Mouse (Mus musculus) spleen, adult 2 months (tissue): ENCODE data around the gene Actl10. TPM values are rescaled to one million over a fixed set of nuclear protein-coding genes. Genes with fewer than 3 reads are reported as not detected.
A peak's percentile ranks its signal among the peaks of the same experiment; 100 is the strongest.

Experiments
- DNase-seq, 2 experiments: peaks; one replicate each; pipeline versions ENCODE4 v3.0.0 to v3.0.0-alpha.2; 2012 to 2021; ENCODE audit warnings: low spot score in 2 of 2, low read depth in 1 of 2
- H3K27ac ChIP-seq: fragments of 200-500 bp; 2 replicates; pipeline ENCODE4 v1.5.1; 2012; ENCODE audit warnings: low read length, inconsistent platforms; ENCODE audit not compliant: insufficient read depth
- H3K27me3 ChIP-seq: fragments of 200-500 bp; 2 replicates; pipeline ENCODE4 v1.6.1; 2012; ENCODE audit warnings: mild to moderate bottlenecking, moderate library complexity, low read length, inconsistent platforms; ENCODE audit not compliant: control insufficient read depth, insufficient read depth
- H3K36me3 ChIP-seq: fragments of 200-500 bp; 2 replicates; pipeline ENCODE4 v1.6.1; 2012; ENCODE audit warnings: mild to moderate bottlenecking, low read length, inconsistent platforms; ENCODE audit not compliant: control insufficient read depth, insufficient read depth
- H3K4me1 ChIP-seq: fragments of 200-500 bp; 2 replicates; pipeline ENCODE4 v1.6.1; 2011; ENCODE audit warnings: inconsistent platforms; ENCODE audit not compliant: control insufficient read depth, insufficient read depth, insufficient read length
- H3K4me3 ChIP-seq: fragments of 200-500 bp; 2 replicates; pipeline ENCODE4 v1.5.1; 2011; ENCODE audit warnings: mild to moderate bottlenecking, inconsistent platforms; ENCODE audit not compliant: insufficient read depth, insufficient read length; ENCODE audit errors: extremely low read depth
- CTCF ChIP-seq: fragments of 200-500 bp; IDR thresholded peaks from 2 replicates; pipeline ENCODE4 v1.5.1; 2011; ENCODE audit warnings: mild to moderate bottlenecking, inconsistent platforms; ENCODE audit not compliant: insufficient read depth, insufficient read length, insufficient replicate concordance; ENCODE audit errors: extremely low read depth
- POLR2A ChIP-seq: fragments of 200-500 bp; IDR thresholded peaks from 2 replicates; pipeline ENCODE4 v1.6.1; 2011; ENCODE audit warnings: low read depth, low read length, inconsistent platforms
- WGBS: fragments of 180-500 bp; shearing (Covaris S2); methylation state at CpG from one replicate; pipeline ENCODE4 v1.1.7; 2018; 5-methylcytosine and 5-hydroxymethylcytosine counted together
- polyA plus RNA-seq: library from polyadenylated mRNA; depleted of rRNA; stranded (reverse); fragments of >200 nt; gene quantifications from 2 replicates; pipeline ENCODE4 v1.2.3, GENCODE M21; 2012

The Actl10 gene
- polyA plus RNA-seq, 1 experiment, result 0.12 TPM

GRCm38 (mm10) chr2:154565562-154565961 lies 14.0 kb downstream of the Actl10 start:
- Histone ChIP-seq H3K36me3 (0 out of 2 replicates have a peak, but pooled peaks cover 2% of the 10 kb centered on the region), H3K27ac (no peak overlapping the region), H3K4me3 (no peak overlapping the region), H3K4me1 (peaks cover 4% of the 10 kb centered on the region), H3K27me3 (no peaks in the 10 kb centered on the region)
- no peak for DNase-seq
- 93% methylated on average over 3 of the region's 3 CpGs for WGBS
- TF ChIP-seq POLR2A, result no peak
- no peak for TF ChIP-seq CTCF

- peaks cover 4% of the 10 kb centered on the region for H3K4me1 ChIP-seq
- no peak overlapping the region for H3K4me3 ChIP-seq
- no peaks in the 10 kb centered on the region for H3K27me3 ChIP-seq
- DNase-seq, result no peak
- no peaks in the 10 kb centered on the region for H3K36me3 ChIP-seq
- 91% methylated on average over 8 of the region's 8 CpGs for WGBS
- TF ChIP-seq CTCF (no peak), POLR2A (no peak)
- no peak overlapping the region for H3K27ac ChIP-seq
Observed at GRCm38 (mm10) chr2:154566641-154567040, 15.1 kb downstream of the Actl10 start.

GRCm38 (mm10) chr2:154567766-154568165 lies 16.2 kb downstream of the Actl10 start:
- Histone ChIP-seq H3K4me3 (no peak overlapping the region), H3K36me3 (no peaks in the 10 kb centered on the region), H3K27ac (no peak overlapping the region), H3K4me1 (peaks cover 4% of the 10 kb centered on the region), H3K27me3 (no peaks in the 10 kb centered on the region)
- 93% methylated on average over 2 of the region's 2 CpGs for WGBS
- TF ChIP-seq CTCF (no peak), POLR2A (no peak)
- no peak for DNase-seq

DNA sequence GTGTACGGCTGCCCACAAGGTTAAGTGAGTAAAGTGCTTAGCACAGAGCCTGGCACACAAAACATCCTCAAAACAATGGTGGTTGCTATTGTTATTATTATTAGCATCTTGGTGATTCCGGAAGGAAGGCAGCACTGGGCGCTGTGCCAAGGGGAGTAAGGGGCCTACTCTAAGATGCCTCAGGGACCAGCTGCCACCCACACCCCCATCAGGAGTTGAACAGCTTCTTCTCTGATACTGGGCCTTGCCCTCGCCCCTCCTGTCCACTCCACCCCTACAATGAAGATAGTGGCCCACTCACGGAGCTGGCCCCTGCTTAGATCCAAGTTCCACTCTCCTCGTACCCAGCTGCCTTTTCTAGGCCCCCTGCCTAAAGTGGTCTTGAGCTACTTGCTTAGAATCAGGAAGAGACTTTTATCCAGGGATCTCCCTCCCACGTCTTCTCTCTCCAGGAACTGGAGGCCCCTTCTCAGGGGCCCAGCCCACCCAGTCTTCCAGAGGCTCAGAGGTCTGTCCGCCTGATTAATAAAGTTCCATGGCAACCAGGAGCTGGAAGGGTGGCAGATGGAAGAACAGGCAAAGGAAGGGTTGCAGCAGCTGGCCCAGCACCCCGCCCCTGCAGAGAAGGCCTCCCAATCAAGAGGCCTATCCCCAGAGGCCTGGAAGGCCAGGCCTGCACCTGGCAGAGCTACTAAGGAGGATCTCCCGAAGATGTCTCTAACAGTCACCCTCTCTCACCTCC lies 16.9 kb downstream of the Actl10 start:
- H3K4me3 ChIP-seq, result peak overlapping the region; percentile 63
- H3K36me3 ChIP-seq, result no peaks in the 10 kb centered on the region
- no peak for DNase-seq
- 36% methylated on average over 10 of the region's 10 CpGs for WGBS
- peak overlapping the region; percentile 54; the same call in 1 of the 2 replicates for H3K27ac ChIP-seq
- TF ChIP-seq CTCF, result no peak
- TF ChIP-seq POLR2A, result no peak
- peaks cover 4% of the 10 kb centered on the region for H3K4me1 ChIP-seq
- H3K27me3 ChIP-seq, result no peaks in the 10 kb centered on the region

- Histone ChIP-seq H3K4me1 (peaks cover 6% of the 10 kb centered on the region), H3K27me3 (no peaks in the 10 kb centered on the region), H3K36me3 (no peaks in the 10 kb centered on the region), H3K27ac (peak overlapping the region; percentile 54), H3K4me3 (peak overlapping the region; percentile 63)
- peak; percentile 28 to 44 for DNase-seq
- TF ChIP-seq POLR2A (no peak), CTCF (no peak)
- WGBS, result 1% methylated on average over 65 of the region's 70 CpGs
Observed at GRCm38 (mm10) chr2:154569071-154569748, 17.6 kb downstream of the Actl10 start.

DNA sequence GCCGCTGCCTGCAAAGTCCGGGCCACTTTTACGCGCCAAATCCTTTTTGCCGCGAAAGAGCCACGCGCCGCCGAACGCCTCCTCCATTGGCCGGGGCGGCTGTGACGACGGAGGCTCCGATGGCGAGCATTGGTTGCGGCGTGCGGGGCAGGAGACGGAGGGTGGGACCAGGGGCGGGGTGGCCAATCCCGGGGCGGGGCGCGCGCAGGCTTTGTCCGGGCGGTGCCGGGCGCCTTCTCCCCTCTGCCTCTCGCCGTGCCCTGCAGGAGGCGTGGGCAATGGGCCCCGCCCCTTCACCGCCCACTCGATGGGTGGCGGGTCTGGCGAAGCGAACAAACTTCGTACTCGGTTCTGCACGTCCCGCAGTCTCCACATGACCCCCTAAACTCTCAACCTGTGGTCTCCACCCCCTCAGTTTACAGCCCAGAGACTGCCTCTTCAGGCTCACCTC lies 18.3 kb downstream of the Actl10 start, which contains the start of gene E2f1:
Gene E2f1 (minus strand): TSS at position 57 of the 451 bp plus-strand sequence.
- no peak for TF ChIP-seq CTCF
- TF ChIP-seq POLR2A, result no peak
- no peaks in the 10 kb centered on the region for H3K27me3 ChIP-seq
- no peaks in the 10 kb centered on the region for H3K36me3 ChIP-seq
- peaks cover 7% of the 10 kb centered on the region for H3K4me1 ChIP-seq
- peak within 1 kb of the TSS; percentile 63 for H3K4me3 ChIP-seq
- under 1% methylated on average over 44 of the region's 44 CpGs for WGBS
- peak within 1 kb of the TSS; percentile 54 for H3K27ac ChIP-seq
- peak; percentile 86 to 93 for DNase-seq

GRCm38 (mm10) chr2:154570666-154571065 lies 19.1 kb downstream of the Actl10 start:
- H3K4me3 ChIP-seq, result no peak overlapping the region
- 29% methylated on average over 4 of the region's 4 CpGs for WGBS

More at GRCm38 (mm10) chr2:154570666-154571065, 19.1 kb downstream of the Actl10 start:
- no peak overlapping the region for H3K27ac ChIP-seq
- no peaks in the 10 kb centered on the region for H3K27me3 ChIP-seq
- H3K36me3 ChIP-seq, result no peaks in the 10 kb centered on the region
- no peak for DNase-seq
- peaks cover 7% of the 10 kb centered on the region for H3K4me1 ChIP-seq
- no peak for TF ChIP-seq POLR2A
- TF ChIP-seq CTCF, result no peak
